Mouse (Mus musculus): ENCODE data around the gene Gm21970. TPM values are rescaled to one million over a fixed set of nuclear protein-coding genes. Genes with fewer than 3 reads are reported as not detected.

Gene Gm21970
- polyA plus RNA-seq, 1 experiment, result not detected

DNA sequence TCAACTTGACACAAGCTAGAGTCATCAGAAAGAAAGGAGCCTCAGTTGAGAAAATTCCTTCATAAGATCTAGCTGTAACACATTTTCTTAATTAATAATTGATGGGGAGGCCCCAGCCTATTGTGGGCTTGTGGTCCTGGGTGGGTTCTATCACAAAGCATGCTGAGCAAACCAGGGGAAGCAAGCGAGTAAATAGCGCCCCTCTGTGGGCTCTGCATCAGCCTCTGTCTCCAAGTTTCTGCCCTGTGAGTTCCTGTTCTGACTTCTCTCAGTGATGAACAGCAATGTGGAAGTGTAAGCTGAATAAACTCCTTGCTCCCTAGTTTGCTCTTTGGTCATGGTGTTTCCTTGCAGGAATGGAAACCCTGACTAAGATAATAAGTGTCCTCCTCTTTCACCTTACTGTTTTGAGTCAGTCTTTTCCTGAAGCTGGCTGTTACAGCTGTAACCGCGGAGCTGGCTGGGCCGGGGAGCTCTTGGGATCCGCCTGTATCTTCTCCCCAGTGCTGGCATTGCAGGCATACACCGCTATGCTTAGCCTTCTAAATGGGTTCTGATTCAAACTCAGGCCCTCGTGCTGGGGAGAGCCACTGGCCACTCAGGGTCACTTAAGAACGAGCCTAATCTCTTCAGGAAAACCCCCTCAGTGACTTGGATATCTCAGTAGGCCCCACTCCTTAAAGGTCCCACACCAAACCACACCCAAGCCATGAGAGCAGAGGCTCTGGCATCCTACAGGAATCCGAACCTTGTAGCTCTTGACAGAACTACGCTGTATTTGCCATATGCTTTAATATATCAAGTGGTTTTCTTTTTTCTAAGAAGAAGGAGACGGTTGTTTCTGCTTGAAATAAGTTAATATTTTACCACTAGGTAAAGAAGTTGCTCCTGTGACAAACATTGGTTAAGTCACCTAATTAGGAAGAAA lies 58.9 kb downstream of the Gm21970 start:
- TF ChIP-seq POLR2A (IDR thresholded peaks at IDR 0.05; ENCODE audit: low read depth, low read length), result no peak
- H3K4me1 ChIP-seq (ENCODE audit: control insufficient read depth, insufficient read depth, insufficient read length), result peaks cover 48% of the 10 kb centered on the region
- no peak for DNase-seq (ENCODE audit: low read depth in 1 of 2, low spot score in 2 of 2)
- H3K27ac ChIP-seq (ENCODE audit: insufficient read depth, low read length), result no peak overlapping the region
- 93% methylated on average over 12 of the region's 12 CpGs for WGBS
- H3K4me3 ChIP-seq (ENCODE audit: extremely low read depth, insufficient read depth, insufficient read length), result no peak overlapping the region
- no peaks in the 10 kb centered on the region for H3K36me3 ChIP-seq (ENCODE audit: control insufficient read depth, insufficient read depth, low read length)
- no peaks in the 10 kb centered on the region for H3K27me3 ChIP-seq (ENCODE audit: control insufficient read depth, insufficient read depth, low read length)

DNA sequence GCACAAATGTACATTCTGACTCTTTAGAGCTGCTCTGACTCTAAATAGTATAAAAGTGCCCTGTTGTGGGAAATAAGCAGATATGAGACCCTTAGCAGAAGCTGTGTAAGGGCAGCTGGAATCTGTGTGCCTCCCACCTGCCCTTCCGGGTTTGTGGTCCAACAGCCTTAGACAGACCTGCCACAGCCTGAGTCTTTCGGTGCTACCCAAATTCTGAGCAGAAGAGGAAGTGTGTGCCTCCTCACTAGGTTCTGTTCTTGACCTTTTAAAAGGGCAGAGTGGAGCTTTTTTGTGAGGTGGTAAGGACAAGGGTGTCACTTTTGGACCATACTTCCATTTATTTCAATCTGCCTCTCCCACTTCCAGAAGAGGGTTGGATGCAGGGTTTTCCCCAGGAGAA lies 60.4 kb downstream of the Gm21970 start:
- Histone ChIP-seq H3K4me3 (ENCODE audit: extremely low read depth, insufficient read depth, insufficient read length) (no peak overlapping the region), H3K27ac (ENCODE audit: insufficient read depth, low read length) (peak overlapping the region; percentile 90), H3K4me1 (ENCODE audit: control insufficient read depth, insufficient read depth, insufficient read length) (peaks cover 44% of the 10 kb centered on the region), H3K27me3 (ENCODE audit: control insufficient read depth, insufficient read depth, low read length) (no peaks in the 10 kb centered on the region), H3K36me3 (ENCODE audit: control insufficient read depth, insufficient read depth, low read length) (no peaks in the 10 kb centered on the region)
- DNase-seq (ENCODE audit: low read depth in 1 of 2, low spot score in 2 of 2), result peak in 1 of 2 experiments; percentile 66
- TF ChIP-seq POLR2A (IDR thresholded peaks at IDR 0.05; ENCODE audit: low read depth, low read length), result no peak
- no peak for TF ChIP-seq CTCF (IDR thresholded peaks at IDR 0.05; ENCODE audit: extremely low read depth, insufficient read depth, insufficient read length, insufficient replicate concordance)
- WGBS, result 7% methylated on average over 2 of the region's 2 CpGs

DNA sequence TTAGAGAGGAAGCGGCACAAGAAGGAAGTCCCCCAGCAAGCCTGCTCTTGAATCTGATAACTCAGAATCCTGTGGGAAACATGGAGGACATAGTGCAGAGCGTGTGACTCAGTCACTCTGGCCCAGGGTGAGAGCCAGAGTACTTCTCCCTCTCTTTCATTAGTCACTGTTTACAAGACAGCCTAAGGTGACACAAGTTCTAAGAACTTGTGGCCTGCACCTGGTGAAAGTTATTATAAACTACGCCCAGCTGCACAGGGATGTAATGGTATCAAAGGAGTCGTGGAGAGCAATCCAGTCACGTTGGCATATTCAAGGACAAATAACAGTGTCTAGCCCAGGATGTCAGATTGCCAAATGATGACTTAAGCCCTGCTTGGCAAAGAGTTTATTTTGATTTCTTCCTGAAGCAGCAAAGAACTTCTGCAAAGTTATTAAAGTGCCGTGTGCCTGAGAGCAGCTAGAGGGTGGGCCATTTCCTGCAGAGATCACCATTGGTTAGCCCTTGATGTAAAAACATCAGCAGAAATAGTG lies 60.9 kb downstream of the Gm21970 start:
- no peaks in the 10 kb centered on the region for H3K36me3 ChIP-seq (ENCODE audit: control insufficient read depth, insufficient read depth, low read length)

DNA sequence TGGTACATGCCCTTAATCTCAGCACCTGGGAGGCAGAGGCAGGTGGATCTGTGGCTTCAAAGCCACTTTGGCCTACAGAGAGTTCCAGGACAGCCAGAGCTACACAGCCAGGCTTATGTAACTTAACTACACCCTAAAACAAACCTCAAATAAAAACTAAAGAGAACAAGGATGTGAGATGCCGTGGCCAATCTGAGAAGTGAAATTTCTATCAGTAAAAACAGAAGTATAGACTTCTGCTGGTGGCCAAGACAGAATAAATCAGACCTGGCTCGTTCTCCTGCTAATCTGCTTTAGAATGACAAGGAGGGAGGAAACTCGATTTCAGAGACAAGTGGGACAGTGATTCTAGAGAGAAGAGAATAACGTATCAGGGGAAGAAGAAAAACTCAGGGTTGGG lies 64.3 kb downstream of the Gm21970 start:
- Histone ChIP-seq H3K27me3 (ENCODE audit: control insufficient read depth, insufficient read depth, low read length) (no peaks in the 10 kb centered on the region), H3K27ac (ENCODE audit: insufficient read depth, low read length) (peak overlapping the region; percentile 92), H3K36me3 (ENCODE audit: control insufficient read depth, insufficient read depth, low read length) (no peaks in the 10 kb centered on the region), H3K4me1 (ENCODE audit: control insufficient read depth, insufficient read depth, insufficient read length) (peaks cover 45% of the 10 kb centered on the region), H3K4me3 (ENCODE audit: extremely low read depth, insufficient read depth, insufficient read length) (no peak overlapping the region)
- TF ChIP-seq POLR2A (IDR thresholded peaks at IDR 0.05; ENCODE audit: low read depth, low read length) (no peak), CTCF (IDR thresholded peaks at IDR 0.05; ENCODE audit: extremely low read depth, insufficient read depth, insufficient read length, insufficient replicate concordance) (no peak)
- WGBS, result 11% methylated on average over 4 of the region's 4 CpGs
- DNase-seq (ENCODE audit: low read depth in 1 of 2, low spot score in 2 of 2), result no peak

More for the DNA sequence above, 60.9 kb downstream of the Gm21970 start:
- Histone ChIP-seq H3K4me1 (ENCODE audit: control insufficient read depth, insufficient read depth, insufficient read length) (peaks cover 40% of the 10 kb centered on the region), H3K27ac (ENCODE audit: insufficient read depth, low read length) (peak overlapping the region; percentile 90), H3K27me3 (ENCODE audit: control insufficient read depth, insufficient read depth, low read length) (no peaks in the 10 kb centered on the region), H3K4me3 (ENCODE audit: extremely low read depth, insufficient read depth, insufficient read length) (no peak overlapping the region)
- no peak for DNase-seq (ENCODE audit: low read depth in 1 of 2, low spot score in 2 of 2)
- 9% methylated on average over 6 of the region's 6 CpGs for WGBS
- TF ChIP-seq CTCF (IDR thresholded peaks at IDR 0.05; ENCODE audit: extremely low read depth, insufficient read depth, insufficient read length, insufficient replicate concordance), result no peak

DNA sequence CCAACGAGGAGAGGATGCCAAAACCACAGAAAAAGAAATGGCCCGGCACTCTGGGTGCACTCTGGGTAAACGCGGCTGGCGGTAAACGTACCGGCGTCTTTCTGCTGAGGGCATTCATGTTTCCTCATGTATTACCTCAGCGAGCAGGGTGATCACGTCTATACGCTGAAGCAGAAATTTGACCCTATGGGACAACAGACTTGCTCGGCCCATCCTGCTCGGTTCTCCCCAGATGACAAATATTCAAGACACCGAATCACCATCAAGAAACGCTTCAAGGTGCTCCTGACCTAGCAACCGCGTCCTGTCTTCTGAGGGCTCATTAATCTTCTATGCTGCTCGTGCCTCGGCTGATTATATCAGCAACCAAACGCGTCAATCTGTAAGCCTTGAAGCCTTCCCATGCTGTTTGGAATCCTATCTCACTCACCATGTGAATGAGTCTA lies 66.8 kb downstream of the Gm21970 start:
- H3K4me1 ChIP-seq (ENCODE audit: control insufficient read depth, insufficient read depth, insufficient read length), result peaks cover 30% of the 10 kb centered on the region; the same call in 1 of the 2 replicates
- peak overlapping the region; percentile 33; the same call in 1 of the 2 replicates for H3K4me3 ChIP-seq (ENCODE audit: extremely low read depth, insufficient read depth, insufficient read length)
- no peak for TF ChIP-seq CTCF (IDR thresholded peaks at IDR 0.05; ENCODE audit: extremely low read depth, insufficient read depth, insufficient read length, insufficient replicate concordance)
- no peak for TF ChIP-seq POLR2A (IDR thresholded peaks at IDR 0.05; ENCODE audit: low read depth, low read length)
- H3K27me3 ChIP-seq (ENCODE audit: control insufficient read depth, insufficient read depth, low read length), result no peaks in the 10 kb centered on the region
- peak in 1 of 2 experiments; percentile 62 for DNase-seq (ENCODE audit: low read depth in 1 of 2, low spot score in 2 of 2)
- H3K27ac ChIP-seq (ENCODE audit: insufficient read depth, low read length), result peak overlapping the region; percentile 73
- H3K36me3 ChIP-seq (ENCODE audit: control insufficient read depth, insufficient read depth, low read length), result no peaks in the 10 kb centered on the region
- 31% methylated on average over 21 of the region's 21 CpGs for WGBS

DNA sequence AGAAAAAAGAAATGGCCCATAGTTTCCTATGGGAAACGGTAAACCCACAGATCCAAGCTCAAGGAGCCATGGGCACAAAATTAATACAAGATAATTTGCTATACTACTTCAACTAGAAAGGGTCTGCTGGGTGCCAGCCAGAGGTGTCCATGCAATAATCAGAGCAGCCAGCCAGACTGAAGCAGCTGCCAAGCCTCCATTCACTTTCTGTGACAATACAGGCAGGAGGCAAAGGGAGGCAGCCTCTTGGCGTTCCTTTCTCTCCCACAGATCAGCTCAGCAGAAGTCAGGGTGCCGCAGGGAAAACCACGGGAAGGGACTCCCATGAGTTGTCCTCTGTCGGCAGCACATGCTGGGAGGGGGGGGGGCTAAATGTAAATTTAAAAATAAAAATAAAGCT lies 67.5 kb downstream of the Gm21970 start:
- H3K27me3 ChIP-seq (ENCODE audit: control insufficient read depth, insufficient read depth, low read length), result no peaks in the 10 kb centered on the region
- peaks cover 26% of the 10 kb centered on the region; the same call in 1 of the 2 replicates for H3K4me1 ChIP-seq (ENCODE audit: control insufficient read depth, insufficient read depth, insufficient read length)
- 41% methylated on average over 5 of the region's 5 CpGs for WGBS
- H3K4me3 ChIP-seq (ENCODE audit: extremely low read depth, insufficient read depth, insufficient read length), result no peak overlapping the region
- H3K36me3 ChIP-seq (ENCODE audit: control insufficient read depth, insufficient read depth, low read length), result no peaks in the 10 kb centered on the region
- no peak for DNase-seq (ENCODE audit: low read depth in 1 of 2, low spot score in 2 of 2)
- peak overlapping the region; percentile 52; the same call in 1 of the 2 replicates for H3K27ac ChIP-seq (ENCODE audit: insufficient read depth, low read length)
- TF ChIP-seq POLR2A (IDR thresholded peaks at IDR 0.05; ENCODE audit: low read depth, low read length) (no peak), CTCF (IDR thresholded peaks at IDR 0.05; ENCODE audit: extremely low read depth, insufficient read depth, insufficient read length, insufficient replicate concordance) (no peak)

DNA sequence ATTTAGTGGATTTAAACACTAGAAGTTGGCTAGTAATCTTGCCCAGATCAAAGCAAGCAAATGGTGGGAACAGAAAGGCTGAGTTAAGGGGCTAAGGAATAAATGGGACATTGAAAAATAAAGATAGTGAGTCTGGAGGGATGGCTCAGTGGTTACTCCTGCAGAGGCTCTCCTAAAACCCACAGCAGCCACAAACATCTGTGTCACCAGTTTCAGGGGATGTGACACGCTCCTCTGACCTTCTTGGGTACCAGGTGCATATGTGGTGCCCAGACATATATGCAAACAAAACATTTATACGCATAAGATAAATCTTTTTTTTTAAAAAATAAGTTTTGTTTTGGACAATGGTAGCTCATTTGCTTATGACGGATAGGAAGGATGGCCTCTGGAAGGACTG lies 67.9 kb downstream of the Gm21970 start:
- 37% methylated on average over 3 of the region's 3 CpGs for WGBS
- TF ChIP-seq CTCF (IDR thresholded peaks at IDR 0.05; ENCODE audit: extremely low read depth, insufficient read depth, insufficient read length, insufficient replicate concordance) (no peak), POLR2A (IDR thresholded peaks at IDR 0.05; ENCODE audit: low read depth, low read length) (no peak)
- H3K36me3 ChIP-seq (ENCODE audit: control insufficient read depth, insufficient read depth, low read length), result no peaks in the 10 kb centered on the region
- no peaks in the 10 kb centered on the region for H3K27me3 ChIP-seq (ENCODE audit: control insufficient read depth, insufficient read depth, low read length)
- H3K27ac ChIP-seq (ENCODE audit: insufficient read depth, low read length), result peak overlapping the region; percentile 52
- DNase-seq (ENCODE audit: low read depth in 1 of 2, low spot score in 2 of 2), result no peak
- H3K4me1 ChIP-seq (ENCODE audit: control insufficient read depth, insufficient read depth, insufficient read length), result peaks cover 26% of the 10 kb centered on the region; the same call in 1 of the 2 replicates
- no peak overlapping the region for H3K4me3 ChIP-seq (ENCODE audit: extremely low read depth, insufficient read depth, insufficient read length)
